1 mouse cellular context compared by ENCODE assay signal in the genomic region with DNA sequence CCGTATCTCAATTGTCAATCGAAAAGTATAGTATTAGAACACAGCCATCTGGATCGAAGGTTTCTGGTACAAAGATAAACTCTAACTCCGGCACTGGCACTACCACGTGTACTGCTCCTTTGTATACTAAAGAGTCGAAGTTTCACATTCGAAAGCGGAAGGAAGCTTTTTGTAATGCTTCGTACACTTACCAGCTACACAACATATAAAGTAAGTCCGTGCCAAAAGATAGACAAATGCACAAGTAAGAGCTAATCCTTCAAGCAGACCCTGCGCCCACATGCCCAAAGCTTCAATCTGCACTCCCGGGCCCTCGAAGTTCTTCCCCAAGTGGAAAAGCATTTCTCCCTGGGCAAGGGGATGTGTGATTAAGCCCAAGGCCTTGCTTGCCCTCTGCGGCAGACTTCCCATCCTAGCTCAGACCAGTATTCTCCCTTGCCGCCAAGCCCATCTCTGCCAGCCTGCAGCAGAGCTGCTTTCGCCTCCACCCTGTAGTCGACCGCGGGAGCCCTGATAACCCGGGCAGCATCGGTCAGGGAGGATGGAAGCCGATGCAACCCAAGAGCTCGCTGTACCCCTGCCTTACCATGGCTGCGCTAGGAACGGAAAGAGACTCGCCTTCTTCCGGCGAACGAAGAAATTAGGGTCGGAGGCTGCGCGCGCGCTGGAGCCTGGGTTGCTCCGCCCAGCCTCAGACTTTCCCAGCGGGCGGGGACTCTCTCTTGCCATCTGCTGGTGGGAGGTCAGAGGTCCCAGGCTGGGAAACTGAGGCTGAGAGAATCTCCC.
TF ChIP-seq lines count a peak whose summit lies in the region.

A gene (minus strand): TSS at position 683 of the 786 bp plus-strand sequence.

TF ChIP-seq in MEL, 35 proteins besides CTCF, POLR2A, EP300 and RAD21 (continued from another document):
- peak; percentile 61 for TF ChIP-seq MAX (IDR thresholded peaks at IDR 0.05; ENCODE audit: low read length)
- TF ChIP-seq SIN3A (IDR thresholded peaks at IDR 0.05; ENCODE audit: low read length), result peak; percentile 37; the same call in 1 of the 2 replicates
- TF ChIP-seq BHLHE40 (IDR thresholded peaks at IDR 0.05; ENCODE audit: borderline replicate concordance, low read depth, low read length), result no peak
- no peak for TF ChIP-seq MEF2A (IDR thresholded peaks at IDR 0.05; ENCODE audit: extremely low read depth, insufficient replicate concordance, low read depth, low read length, poor library complexity, severe bottlenecking)
- peak; percentile 90; the same call in 1 of the 2 replicates for TF ChIP-seq POLR2AphosphoS5 (IDR thresholded peaks at IDR 0.05; ENCODE audit: borderline replicate concordance, low read depth, low read length)
- peak; percentile 74 for TF ChIP-seq TCF12 (IDR thresholded peaks at IDR 0.05; ENCODE audit: low read depth, low read length)
- TF ChIP-seq ELF1 (IDR thresholded peaks at IDR 0.05; ENCODE audit: low read depth, low read length), result peak; percentile 52; the same call in 1 of the 2 replicates
- TF ChIP-seq GATA1 (IDR thresholded peaks at IDR 0.05; ENCODE audit: low read depth, low read length), result no peak
- TF ChIP-seq MXI1 (IDR thresholded peaks at IDR 0.05; ENCODE audit: low read depth, low read length), result peak; percentile 41; the same call in 1 of the 2 replicates
- peak; percentile 92 for TF ChIP-seq TBP (IDR thresholded peaks at IDR 0.05; ENCODE audit: low read depth, low read length)
- peak; percentile 90 for TF ChIP-seq NELFE (IDR thresholded peaks at IDR 0.05; ENCODE audit: low read depth, low read length)
- no peak for TF ChIP-seq ZKSCAN1 (IDR thresholded peaks at IDR 0.05; ENCODE audit: low read depth, low read length)
- TF ChIP-seq POLR2AphosphoS2 (IDR thresholded peaks at IDR 0.05; ENCODE audit: low read length), result peak; percentile 72; the same call in 1 of the 2 replicates
- TF ChIP-seq KAT2A (conservative IDR thresholded peaks at IDR 0.05; ENCODE audit: low read depth, low read length), result peak; percentile 53
- TF ChIP-seq USF2 (IDR thresholded peaks at IDR 0.05; ENCODE audit: borderline replicate concordance in 1 of 2, insufficient read depth in 1 of 2, low read depth in 1 of 2, low read length in 2 of 2), result no peak
- no peak for TF ChIP-seq RCOR1 (IDR thresholded peaks at IDR 0.05; ENCODE audit: low read depth, low read length)
- TF ChIP-seq CHD2 (IDR thresholded peaks at IDR 0.05; ENCODE audit: low read length), result no peak
- no peak for TF ChIP-seq JUND (IDR thresholded peaks at IDR 0.05; ENCODE audit: low read depth, low read length)
- TF ChIP-seq CHD1 (IDR thresholded peaks at IDR 0.05; ENCODE audit: low read depth, low read length), result 0 out of 2 replicates have a peak, but pooled peaks have one; percentile 7
TF ChIP-seq in MEL: peak in this region for 15.
